Mouse (Mus musculus) forebrain, embryonic 11.5 days (tissue): Measurements from ENCODE around the gene Slc25a23. TPM values are rescaled to one million over a fixed set of nuclear protein-coding genes. Genes with fewer than 3 reads are reported as not detected.
A peak's percentile ranks its signal among the peaks of the same experiment; 100 is the strongest.

ENCODE experiments used
- ATAC-seq: fragments of 200-750 bp; cut with Nextera tagmentation; replicated peaks from 2 replicates; pipeline ENCODE4 v1.8.0; 2017; ENCODE audit warnings: moderate TSS enrichment; ENCODE audit not compliant: low FRiP score
- DNase-seq: peaks from one replicate; pipeline ENCODE4 v3.0.0-alpha.2; 2017; ENCODE audit warnings: low spot score
- H3K27ac ChIP-seq: fragments of 300-500 bp; sonication (generic); 2 replicates; pipeline ENCODE4 v1.5.1; 2014; ENCODE audit warnings: low read depth, low read length
- H3K27me3 ChIP-seq: fragments of 300-500 bp; sonication (generic); 2 replicates; pipeline ENCODE4 v1.6.1; 2014; ENCODE audit warnings: mild to moderate bottlenecking, low read length, mixed read lengths; ENCODE audit not compliant: control insufficient read depth, insufficient read depth
- H3K36me3 ChIP-seq: fragments of 300-500 bp; sonication (generic); 2 replicates; pipeline ENCODE4 v1.6.1; 2014; ENCODE audit warnings: mild to moderate bottlenecking, low read length, moderate library complexity, mixed read lengths; ENCODE audit not compliant: control insufficient read depth, insufficient read depth
- H3K4me1 ChIP-seq: fragments of 300-500 bp; sonication (generic); replicated peaks from 2 replicates; pipeline ENCODE4 v1.6.1; 2014; ENCODE audit warnings: low read length, mixed read lengths; ENCODE audit not compliant: control insufficient read depth, insufficient read depth
- H3K4me2 ChIP-seq: fragments of 300-500 bp; sonication (generic); 2 replicates; pipeline ENCODE4 v1.6.1; 2014; ENCODE audit warnings: low read depth, mild to moderate bottlenecking, low read length, moderate library complexity, mixed read lengths; ENCODE audit not compliant: severe bottlenecking
- H3K4me3 ChIP-seq: fragments of 300-500 bp; sonication (generic); 2 replicates; pipeline ENCODE4 v1.5.1; 2014; ENCODE audit warnings: low read depth, low read length
- H3K9ac ChIP-seq: fragments of 300-500 bp; sonication (generic); 2 replicates; pipeline ENCODE4 v1.6.1; 2014; ENCODE audit warnings: low read length
- H3K9me3 ChIP-seq: fragments of 300-500 bp; sonication (generic); 2 replicates; pipeline ENCODE4 v1.6.1; 2016; ENCODE audit warnings: low read length, mixed read lengths; ENCODE audit not compliant: control insufficient read depth
- WGBS: fragments of 180-500 bp; shearing (Covaris S2); extraction: QIAGEN DNeasy Blood & Tissue Kit; methylation state at CpG from one replicate; pipeline ENCODE4 v1.1.7; 2014; 5-methylcytosine and 5-hydroxymethylcytosine counted together
- polyA plus RNA-seq: library from polyadenylated mRNA; unstranded; fragments of >200 nt; fragmentation: Nextera tagmentation; extraction: Ambion mirVana; gene quantifications from 2 replicates; pipeline ENCODE4 v1.2.1, GENCODE M21; 2014

Gene Slc25a23
- polyA plus RNA-seq, 1 experiment from 2014 or later = 19.9 TPM

GRCm38 (mm10) chr17:57099629-57100325 is 40.1 kb upstream of the Slc25a23 start:
- Histone ChIP-seq H3K36me3 (no peaks in the 10 kb centered on the region), H3K4me1 (no peaks in the 10 kb centered on the region; the same call in 1 of the 2 replicates), H3K27ac (no peak overlapping the region), H3K9me3 (no peaks in the 10 kb centered on the region), H3K27me3 (no peaks in the 10 kb centered on the region), H3K9ac (no peak overlapping the region), H3K4me2 (no peak overlapping the region), H3K4me3 (no peak overlapping the region)
- no peak for ATAC-seq
- WGBS = 10% methylated on average over 10 of the region's 10 CpGs
- no peak for DNase-seq

DNA sequence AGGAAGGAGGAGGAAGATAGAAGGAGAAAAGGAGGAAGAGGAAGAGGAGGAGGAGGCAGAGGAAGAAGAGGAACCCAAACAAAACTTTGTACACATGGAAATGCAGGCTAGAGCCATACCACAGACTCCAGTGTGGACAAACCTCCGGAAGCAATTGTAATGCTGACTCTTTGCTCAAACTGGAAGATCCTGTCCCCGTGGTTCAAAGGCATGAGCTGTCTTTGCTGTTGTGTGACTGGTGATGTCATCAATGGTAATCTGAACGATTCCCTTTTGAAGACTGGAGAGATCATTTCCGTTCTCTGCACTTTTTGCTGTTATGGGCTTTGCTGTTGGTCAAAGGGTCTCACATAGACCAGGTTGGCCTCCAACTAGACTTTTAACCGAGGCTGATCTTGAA is 38.7 kb upstream of the Slc25a23 start:
- no peaks in the 10 kb centered on the region for H3K27me3 ChIP-seq
- 88% methylated on average over 5 of the region's 5 CpGs for WGBS
- no peaks in the 10 kb centered on the region for H3K4me1 ChIP-seq
- H3K36me3 ChIP-seq = no peaks in the 10 kb centered on the region
- no peak overlapping the region for H3K4me2 ChIP-seq
- H3K4me3 ChIP-seq = no peak overlapping the region
- H3K27ac ChIP-seq = no peak overlapping the region
- no peaks in the 10 kb centered on the region for H3K9me3 ChIP-seq
- DNase-seq (no peak), ATAC-seq (no peak)
- no peak overlapping the region for H3K9ac ChIP-seq

GRCm38 (mm10) chr17:57096623-57096920 is 36.9 kb upstream of the Slc25a23 start:
- peak overlapping the region; percentile 39 for H3K4me2 ChIP-seq
- no peaks in the 10 kb centered on the region for H3K9me3 ChIP-seq
- H3K4me3 ChIP-seq = no peak overlapping the region
- WGBS = 1% methylated on average over 11 of the region's 11 CpGs
- no peak overlapping the region for H3K27ac ChIP-seq
- no peak overlapping the region for H3K9ac ChIP-seq
- no peaks in the 10 kb centered on the region for H3K27me3 ChIP-seq
- ATAC-seq (peak; percentile 78), DNase-seq (peak; percentile 93)
- H3K36me3 ChIP-seq = no peaks in the 10 kb centered on the region
- no peaks in the 10 kb centered on the region for H3K4me1 ChIP-seq

DNA sequence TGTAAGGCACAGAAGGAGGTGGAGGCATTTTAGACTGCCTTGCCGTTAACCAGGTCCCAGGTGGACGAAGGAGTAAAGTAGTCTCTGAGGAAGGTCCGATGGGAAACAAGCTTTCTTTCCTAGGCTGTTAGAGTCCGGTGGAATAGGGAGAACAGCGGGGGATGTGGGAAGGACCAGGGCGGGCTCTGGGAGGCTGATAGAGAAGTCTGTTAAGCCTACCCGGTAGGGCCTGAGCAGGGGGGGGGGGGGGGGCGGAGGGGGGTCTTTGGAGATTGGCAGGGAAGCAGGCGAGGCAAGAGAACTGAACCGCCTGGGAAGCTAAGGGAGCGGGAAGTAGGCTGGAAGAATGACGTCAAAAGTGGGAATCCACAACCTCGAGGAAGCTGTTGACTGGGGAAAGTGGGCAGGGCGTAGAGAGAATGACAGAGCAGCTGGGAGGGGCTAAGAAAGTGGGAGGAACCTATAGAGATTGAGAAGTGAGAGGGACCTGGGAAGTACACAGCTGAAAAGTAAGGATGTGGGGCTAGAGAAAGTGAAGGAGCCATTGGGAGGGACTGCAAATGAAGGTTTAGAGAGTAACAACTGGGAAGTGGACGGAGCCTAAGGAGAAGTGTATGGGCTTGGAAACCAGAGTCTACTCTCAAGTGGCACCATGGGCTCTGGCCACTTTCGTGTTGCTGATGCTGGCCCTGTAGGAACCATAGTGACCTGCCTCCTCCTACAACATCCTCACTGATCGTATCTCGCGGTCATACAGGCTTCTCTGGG is 36.4 kb upstream of the Slc25a23 start:
- Histone ChIP-seq H3K27me3 (no peaks in the 10 kb centered on the region), H3K36me3 (no peaks in the 10 kb centered on the region), H3K4me3 (0 out of 2 replicates have a peak overlapping the region, but pooled peaks have one; percentile 3), H3K9ac (no peak overlapping the region), H3K27ac (no peak overlapping the region), H3K9me3 (no peaks in the 10 kb centered on the region), H3K4me1 (no peaks in the 10 kb centered on the region), H3K4me2 (peak overlapping the region; percentile 39)
- under 1% methylated on average over 18 of the region's 19 CpGs for WGBS
- peak; percentile 87 for ATAC-seq
- peak; percentile 67 for DNase-seq

GRCm38 (mm10) chr17:57094222-57094621 is 34.6 kb upstream of the Slc25a23 start:
- ATAC-seq = no peak
- Histone ChIP-seq H3K36me3 (no peaks in the 10 kb centered on the region), H3K27ac (no peak overlapping the region), H3K9ac (no peak overlapping the region), H3K4me2 (no peak overlapping the region), H3K9me3 (no peaks in the 10 kb centered on the region), H3K4me3 (no peak overlapping the region), H3K4me1 (no peaks in the 10 kb centered on the region), H3K27me3 (no peaks in the 10 kb centered on the region)
- no peak for DNase-seq
- 93% methylated on average over 3 of the region's 3 CpGs for WGBS

DNA sequence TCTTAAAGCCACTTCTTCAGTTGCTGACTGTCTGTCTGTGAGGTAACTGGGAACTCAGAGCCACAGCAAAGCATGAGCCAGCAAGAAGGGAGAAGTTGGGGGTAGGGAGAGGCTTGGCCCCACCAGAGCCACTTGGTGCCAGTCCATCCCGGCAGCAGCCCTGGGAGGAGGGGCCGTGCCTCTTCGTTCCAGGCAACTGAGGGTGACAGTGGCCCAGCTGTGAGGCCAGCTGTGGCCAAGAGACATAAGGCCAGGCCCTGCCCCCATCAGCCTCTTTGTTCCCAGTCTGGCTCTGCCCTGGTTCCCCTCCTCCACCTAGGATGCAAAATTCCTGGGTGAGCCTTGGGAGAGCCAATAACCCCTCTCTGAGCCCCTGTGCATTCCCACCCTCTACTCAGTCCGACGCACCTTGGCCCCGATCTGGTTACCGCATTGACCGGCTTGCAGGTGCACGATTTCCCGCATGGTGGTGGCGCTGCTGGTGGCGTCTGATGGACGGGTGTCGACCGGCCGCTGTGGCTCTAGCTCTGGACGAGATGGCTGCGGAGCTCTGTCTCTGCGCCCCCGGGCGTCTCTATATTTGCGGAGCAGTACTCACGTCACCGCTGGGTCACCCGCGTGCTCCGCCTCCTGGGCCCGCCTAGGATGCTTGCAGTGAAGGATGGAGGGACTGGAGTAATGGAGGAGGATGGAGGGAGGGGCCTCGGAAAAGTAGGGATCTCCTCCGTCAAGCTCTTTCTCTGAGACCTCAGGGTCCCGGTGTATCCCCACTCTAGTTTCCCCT is 27.6 kb upstream of the Slc25a23 start, which contains the start of gene Tubb4a:
Tubb4a (minus strand) TSS at position 734 of the 784 bp plus-strand sequence.
- Histone ChIP-seq H3K9me3 (no peaks in the 10 kb centered on the region), H3K9ac (peak within 1 kb of the TSS; percentile 66), H3K27me3 (no peaks in the 10 kb centered on the region), H3K4me3 (peak within 1 kb of the TSS; percentile 45), H3K4me1 (peaks cover 6% of the 10 kb centered on the region; the same call in 1 of the 2 replicates), H3K27ac (no peak within 1 kb of the TSS; the same call in 1 of the 2 replicates), H3K4me2 (peak within 1 kb of the TSS; percentile 68), H3K36me3 (no peaks in the 10 kb centered on the region)
- under 1% methylated on average over 31 of the region's 31 CpGs for WGBS
- ATAC-seq (peak; percentile 90), DNase-seq (peak; percentile 79)

- Histone ChIP-seq H3K4me2 (peak overlapping the region; percentile 68; the same call in 1 of the 2 replicates), H3K9ac (no peak overlapping the region), H3K9me3 (no peaks in the 10 kb centered on the region), H3K4me1 (peaks cover 6% of the 10 kb centered on the region; the same call in 1 of the 2 replicates), H3K4me3 (peak overlapping the region; percentile 45), H3K27ac (no peak overlapping the region), H3K27me3 (no peaks in the 10 kb centered on the region), H3K36me3 (no peaks in the 10 kb centered on the region)
- DNase-seq = no peak
- WGBS = 88% methylated on average over 11 of the region's 11 CpGs
- ATAC-seq = no peak
Measured at GRCm38 (mm10) chr17:57085970-57086757, 26.5 kb upstream of the Slc25a23 start.

DNA sequence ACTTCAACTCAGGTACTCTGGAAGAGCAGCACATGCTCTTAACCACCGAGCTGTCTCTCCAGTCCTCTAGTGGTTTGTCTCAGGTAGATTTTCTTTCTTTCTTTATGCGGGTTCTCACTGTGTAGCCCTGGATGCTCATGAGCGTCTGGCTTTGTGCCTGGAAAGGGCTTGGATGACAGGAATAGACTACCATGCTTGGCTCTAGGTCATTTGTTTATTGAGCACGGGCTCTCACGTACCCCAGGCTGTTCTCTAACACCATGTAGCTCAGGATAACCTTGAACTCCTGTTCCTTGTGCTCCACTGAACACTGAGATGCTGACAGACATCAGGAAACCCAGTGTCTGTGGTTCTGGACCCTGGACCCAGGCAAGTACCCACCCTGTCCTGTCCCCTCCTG is 22.8 kb upstream of the Slc25a23 start:
- Histone ChIP-seq H3K27me3 (no peaks in the 10 kb centered on the region), H3K4me2 (no peak overlapping the region), H3K4me3 (no peak overlapping the region), H3K9ac (no peak overlapping the region), H3K9me3 (no peaks in the 10 kb centered on the region), H3K4me1 (peaks cover 6% of the 10 kb centered on the region; the same call in 1 of the 2 replicates), H3K36me3 (no peaks in the 10 kb centered on the region), H3K27ac (no peak overlapping the region)
- no peak for ATAC-seq
- 89% methylated on average over 5 of the region's 5 CpGs for WGBS
- no peak for DNase-seq
